Mouse (Mus musculus) urinary bladder, postnatal 14 days (tissue): ENCODE data around the gene Itga6.
"Not testable (repeated sequence)": the region's sequence is repeated elsewhere in the genome, so short reads cannot be mapped to it uniquely, and the experiment has no call there.

Experiments used
- DNase-seq: peaks from one replicate; pipeline ENCODE4 v3.0.0; 2021; ENCODE audit warnings: low spot score

The Itga6 gene

GRCm38 (mm10) chr2:71745610-71746374, at the start of gene Itga6:
Gene Itga6 (plus strand): TSS chr2:71745616.
- DNase-seq: no peak

GRCm38 (mm10) chr2:71696776-71697175, 48.6 kb upstream of the Itga6 start:
- DNase-seq: no peak

GRCm38 (mm10) chr2:71697408-71698336, 47.7 kb upstream of the Itga6 start:
- DNase-seq: no peak

GRCm38 (mm10) chr2:71698366-71698765, 47.0 kb upstream of the Itga6 start:
- no peak for DNase-seq

- no peak for DNase-seq
Observed at GRCm38 (mm10) chr2:71698942-71699341, 46.5 kb upstream of the Itga6 start.

GRCm38 (mm10) chr2:71701341-71701740, 44.1 kb upstream of the Itga6 start:
- no peak for DNase-seq

GRCm38 (mm10) chr2:71704309-71704708, 41.1 kb upstream of the Itga6 start:
- no peak for DNase-seq

- DNase-seq: no peak
Observed at GRCm38 (mm10) chr2:71708886-71709285, 36.5 kb upstream of the Itga6 start.

GRCm38 (mm10) chr2:71711640-71712039, 33.8 kb upstream of the Itga6 start:
- no peak for DNase-seq

- no peak for DNase-seq
Observed at GRCm38 (mm10) chr2:71714416-71714815, 31.0 kb upstream of the Itga6 start.

GRCm38 (mm10) chr2:71719005-71719386, 26.4 kb upstream of the Itga6 start:
- DNase-seq: no peak

- DNase-seq: no peak
Observed at GRCm38 (mm10) chr2:71719387-71720034, 25.9 kb upstream of the Itga6 start.

GRCm38 (mm10) chr2:71720556-71720955, 24.9 kb upstream of the Itga6 start:
- DNase-seq: not testable (repeated sequence)

- no peak for DNase-seq
Observed at GRCm38 (mm10) chr2:71722913-71723312, 22.5 kb upstream of the Itga6 start.

GRCm38 (mm10) chr2:71723623-71724022, 21.8 kb upstream of the Itga6 start:
- no peak for DNase-seq

- no peak for DNase-seq
Observed at GRCm38 (mm10) chr2:71724028-71724427, 21.4 kb upstream of the Itga6 start.

GRCm38 (mm10) chr2:71725446-71725845, 20.0 kb upstream of the Itga6 start:
- no peak for DNase-seq

- DNase-seq: no peak
Observed at GRCm38 (mm10) chr2:71726883-71727676, 18.3 kb upstream of the Itga6 start.

GRCm38 (mm10) chr2:71728341-71728740, 17.1 kb upstream of the Itga6 start:
- DNase-seq: no peak

- no peak for DNase-seq
Observed at GRCm38 (mm10) chr2:71728796-71729195, 16.6 kb upstream of the Itga6 start.
